Mouse (Mus musculus) forebrain, embryonic 16.5 days (tissue): ENCODE measurements around the gene Vwa3b. TPM values are rescaled to one million over a fixed set of nuclear protein-coding genes. Genes with fewer than 3 reads are reported as not detected.

Experiments used
- ATAC-seq: fragments of 200-750 bp; cut with Nextera tagmentation; 2 replicates; pipeline ENCODE4 v1.8.0; 2017; ENCODE audit warnings: mild to moderate bottlenecking, moderate library complexity
- H3K27ac ChIP-seq: fragments of 300-500 bp; sonication (generic); 2 replicates; pipeline ENCODE4 v1.5.1; 2014; ENCODE audit warnings: low read length, control low read depth
- H3K27me3 ChIP-seq: fragments of 300-500 bp; sonication (generic); replicated peaks from 2 replicates; pipeline ENCODE4 v1.6.1; 2014; ENCODE audit warnings: low read length; ENCODE audit not compliant: control insufficient read depth, insufficient read depth
- H3K36me3 ChIP-seq: fragments of 300-500 bp; sonication (generic); 2 replicates; pipeline ENCODE4 v1.6.1; 2014; ENCODE audit not compliant: control insufficient read depth, insufficient read depth
- H3K4me1 ChIP-seq: fragments of 300-500 bp; sonication (generic); replicated peaks from 2 replicates; pipeline ENCODE4 v1.6.1; 2014; ENCODE audit warnings: low read length; ENCODE audit not compliant: control insufficient read depth, insufficient read depth
- H3K4me2 ChIP-seq: fragments of 300-500 bp; sonication (generic); 2 replicates; pipeline ENCODE4 v1.6.1; 2014; ENCODE audit warnings: mild to moderate bottlenecking, low read length, control low read depth
- H3K4me3 ChIP-seq: fragments of 300-500 bp; sonication (generic); replicated peaks from 2 replicates; pipeline ENCODE4 v1.5.1; 2014; ENCODE audit warnings: mild to moderate bottlenecking, low read length, control low read depth
- H3K9ac ChIP-seq: fragments of 300-500 bp; sonication (generic); replicated peaks from 2 replicates; pipeline ENCODE4 v1.6.1; 2014; ENCODE audit warnings: low read depth, low read length, control low read depth
- H3K9me3 ChIP-seq: fragments of 300-500 bp; sonication (generic); 2 replicates; pipeline ENCODE4 v1.6.1; 2016; ENCODE audit warnings: low read length; ENCODE audit not compliant: control insufficient read depth
- WGBS: fragments of 180-500 bp; shearing (Covaris S2); extraction: QIAGEN DNeasy Blood & Tissue Kit; methylation state at CpG from one replicate; pipeline ENCODE4 v1.1.7; 2014; 5-methylcytosine and 5-hydroxymethylcytosine counted together
- polyA plus RNA-seq: library from polyadenylated mRNA; unstranded; fragments of >200 nt; fragmentation: Nextera tagmentation; extraction: Ambion mirVana; gene quantifications from 2 replicates; pipeline ENCODE4 v1.2.1, GENCODE M21; 2015

The Vwa3b gene
- polyA plus RNA-seq, 1 experiment from 2014 or later = 1.9 TPM

- no peaks in the 10 kb centered on the region for H3K4me1 ChIP-seq
- no peaks in the 10 kb centered on the region for H3K27me3 ChIP-seq
- no peaks in the 10 kb centered on the region for H3K36me3 ChIP-seq
- no peak for ATAC-seq
- H3K4me2 ChIP-seq = no peak overlapping the region
- no peak overlapping the region for H3K27ac ChIP-seq
- H3K9ac ChIP-seq = no peak overlapping the region
- 95% methylated on average over 9 of the region's 9 CpGs for WGBS
- no peak overlapping the region for H3K4me3 ChIP-seq
- no peaks in the 10 kb centered on the region for H3K9me3 ChIP-seq
These were observed 125.5 kb downstream of the Vwa3b start for GRCm38 (mm10) chr1:37151896-37152295.

DNA sequence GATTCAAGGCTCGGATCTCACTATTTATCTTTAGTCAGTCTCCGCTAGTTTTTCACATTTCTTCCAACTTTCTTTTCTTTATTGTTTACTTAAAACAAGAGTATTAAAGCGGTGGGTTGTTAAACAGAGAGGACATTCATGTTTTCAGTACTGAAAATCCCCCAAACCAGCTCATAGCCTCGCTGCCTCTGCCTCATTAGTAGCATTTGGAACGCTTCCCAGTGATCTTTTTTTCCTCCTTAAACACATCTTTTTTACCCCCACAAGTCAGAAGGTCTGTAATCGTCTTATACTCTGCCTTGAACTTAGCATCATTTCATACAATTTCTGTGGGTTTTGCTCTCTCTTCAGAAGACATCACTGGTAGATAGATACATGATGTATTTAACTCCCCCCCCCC, 139.7 kb downstream of the Vwa3b start:
- Histone ChIP-seq H3K9me3 (no peaks in the 10 kb centered on the region; the same call in 1 of the 2 replicates), H3K9ac (no peak overlapping the region), H3K36me3 (no peaks in the 10 kb centered on the region), H3K4me3 (no peak overlapping the region), H3K27ac (no peak overlapping the region), H3K4me2 (no peak overlapping the region), H3K4me1 (no peaks in the 10 kb centered on the region), H3K27me3 (no peaks in the 10 kb centered on the region)
- 11% methylated on average over 6 of the region's 6 CpGs for WGBS
- no peak for ATAC-seq

GRCm38 (mm10) chr1:37167918-37168317, 141.5 kb downstream of the Vwa3b start:
- Histone ChIP-seq H3K27me3 (no peaks in the 10 kb centered on the region), H3K4me2 (no peak overlapping the region), H3K9me3 (no peaks in the 10 kb centered on the region), H3K9ac (no peak overlapping the region), H3K4me3 (no peak overlapping the region), H3K36me3 (no peaks in the 10 kb centered on the region), H3K4me1 (no peaks in the 10 kb centered on the region), H3K27ac (no peak overlapping the region)
- WGBS = 85% methylated on average over 7 of the region's 7 CpGs
- no peak for ATAC-seq

DNA sequence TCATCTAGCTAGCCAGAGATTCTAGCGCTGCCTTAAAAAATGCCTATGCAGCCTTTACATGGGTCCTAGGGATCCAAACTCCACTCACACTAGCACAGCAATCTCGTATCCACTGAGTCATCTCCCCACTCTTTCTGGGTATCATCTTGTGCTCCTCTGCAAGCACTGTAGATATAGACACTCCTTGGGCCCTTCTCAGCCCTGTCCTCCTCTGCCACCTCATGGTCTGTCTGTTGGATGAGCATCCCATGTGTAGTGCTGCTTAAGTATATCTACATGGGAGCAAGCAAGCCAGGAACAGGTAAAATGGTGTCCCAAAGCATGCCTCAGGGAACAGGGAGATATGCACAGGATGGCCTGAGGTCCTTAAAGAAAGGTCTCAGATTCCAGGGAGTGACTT, 151.5 kb downstream of the Vwa3b start:
- Histone ChIP-seq H3K27me3 (no peaks in the 10 kb centered on the region), H3K27ac (no peak overlapping the region), H3K4me1 (no peaks in the 10 kb centered on the region), H3K36me3 (no peaks in the 10 kb centered on the region), H3K9me3 (no peaks in the 10 kb centered on the region), H3K4me3 (no peak overlapping the region), H3K4me2 (no peak overlapping the region), H3K9ac (no peak overlapping the region)
- WGBS = 82% methylated on average over 2 of the region's 2 CpGs
- no peak for ATAC-seq

- H3K9me3 ChIP-seq = no peaks in the 10 kb centered on the region
- H3K27me3 ChIP-seq = no peaks in the 10 kb centered on the region
- ATAC-seq = no peak
- 68% methylated on average over 5 of the region's 5 CpGs for WGBS
- no peaks in the 10 kb centered on the region for H3K36me3 ChIP-seq
- no peak overlapping the region for H3K27ac ChIP-seq
- H3K4me3 ChIP-seq = no peak overlapping the region
- H3K4me2 ChIP-seq = no peak overlapping the region
- H3K4me1 ChIP-seq = no peaks in the 10 kb centered on the region
- H3K9ac ChIP-seq = no peak overlapping the region
These were observed 153.5 kb downstream of the Vwa3b start for GRCm38 (mm10) chr1:37179852-37180251.

- H3K27me3 ChIP-seq = no peaks in the 10 kb centered on the region
- ATAC-seq = no peak
- WGBS = 46% methylated on average over 6 of the region's 6 CpGs
These were observed 160.7 kb downstream of the Vwa3b start for GRCm38 (mm10) chr1:37187050-37187449.

GRCm38 (mm10) chr1:37194607-37195006, 168.2 kb downstream of the Vwa3b start:
- H3K27ac ChIP-seq = no peak overlapping the region
- H3K27me3 ChIP-seq = no peaks in the 10 kb centered on the region
- 49% methylated on average over 4 of the region's 4 CpGs for WGBS
- no peaks in the 10 kb centered on the region for H3K36me3 ChIP-seq
- no peak for ATAC-seq
- H3K4me1 ChIP-seq = no peaks in the 10 kb centered on the region
- no peak overlapping the region for H3K4me2 ChIP-seq
- H3K9ac ChIP-seq = no peak overlapping the region
- H3K9me3 ChIP-seq = no peaks in the 10 kb centered on the region
- no peak overlapping the region for H3K4me3 ChIP-seq

More at GRCm38 (mm10) chr1:37187050-37187449, 160.7 kb downstream of the Vwa3b start:
- H3K4me2 ChIP-seq = no peak overlapping the region
- H3K36me3 ChIP-seq = no peaks in the 10 kb centered on the region
- H3K9ac ChIP-seq = no peak overlapping the region
- H3K9me3 ChIP-seq = no peaks in the 10 kb centered on the region
- no peaks in the 10 kb centered on the region for H3K4me1 ChIP-seq
- H3K27ac ChIP-seq = no peak overlapping the region
- no peak overlapping the region for H3K4me3 ChIP-seq

- 92% methylated on average over 4 of the region's 4 CpGs for WGBS
These were observed 175.0 kb downstream of the Vwa3b start for GRCm38 (mm10) chr1:37201406-37201805.

DNA sequence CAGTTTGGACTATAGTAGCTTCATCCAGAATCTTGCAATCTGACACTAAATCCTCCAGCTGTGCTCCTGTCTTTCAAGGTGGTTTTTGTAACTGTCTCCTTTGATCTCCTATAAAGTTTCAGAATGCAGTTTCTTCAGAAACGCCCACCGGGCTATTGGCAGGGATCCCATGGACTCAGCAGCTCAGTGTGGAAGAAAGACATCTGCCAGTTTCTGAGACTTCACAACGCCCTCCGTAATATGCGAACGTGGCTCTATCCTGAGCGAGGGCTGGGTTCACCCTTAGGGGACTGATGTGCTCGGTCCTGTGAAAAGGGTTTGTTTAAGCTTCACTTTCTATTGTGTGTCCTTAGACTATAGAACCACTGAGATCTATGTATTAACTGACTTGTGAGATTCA, 181.3 kb downstream of the Vwa3b start:
- Histone ChIP-seq H3K9me3 (no peaks in the 10 kb centered on the region), H3K9ac (no peak overlapping the region), H3K36me3 (no peaks in the 10 kb centered on the region), H3K27me3 (no peaks in the 10 kb centered on the region), H3K4me3 (no peak overlapping the region), H3K4me1 (no peaks in the 10 kb centered on the region), H3K4me2 (no peak overlapping the region), H3K27ac (no peak overlapping the region)
- no peak for ATAC-seq
- WGBS = 48% methylated on average over 8 of the region's 8 CpGs

More at GRCm38 (mm10) chr1:37201406-37201805, 175.0 kb downstream of the Vwa3b start:
- Histone ChIP-seq H3K36me3 (no peaks in the 10 kb centered on the region), H3K9me3 (no peaks in the 10 kb centered on the region), H3K4me2 (no peak overlapping the region), H3K27ac (no peak overlapping the region), H3K27me3 (no peaks in the 10 kb centered on the region), H3K4me1 (no peaks in the 10 kb centered on the region), H3K4me3 (no peak overlapping the region), H3K9ac (no peak overlapping the region)
- no peak for ATAC-seq

- WGBS = 86% methylated on average over 9 of the region's 9 CpGs
- no peaks in the 10 kb centered on the region for H3K4me1 ChIP-seq
These were observed 186.0 kb downstream of the Vwa3b start for GRCm38 (mm10) chr1:37212375-37212774.

More at GRCm38 (mm10) chr1:37212375-37212774, 186.0 kb downstream of the Vwa3b start:
- H3K27me3 ChIP-seq = 0 out of 2 replicates have a peak, but pooled peaks cover 1% of the 10 kb centered on the region
- ATAC-seq = no peak
- no peaks in the 10 kb centered on the region for H3K9me3 ChIP-seq
- H3K36me3 ChIP-seq = no peaks in the 10 kb centered on the region
- H3K9ac ChIP-seq = no peak overlapping the region
- no peak overlapping the region for H3K27ac ChIP-seq
- no peak overlapping the region for H3K4me3 ChIP-seq
- no peak overlapping the region for H3K4me2 ChIP-seq
